Mouse (Mus musculus): ENCODE data around the gene Acsl1. TPM values are rescaled to one million over a fixed set of nuclear protein-coding genes. Genes with fewer than 3 reads are reported as not detected.

Acsl1 gene
- total RNA-seq, 2 experiments from 2014 or later, result 42.2 to 49.0 TPM

- intact Hi-C loops (cut with DNase I), result no loop called here
- no peak for DNase-seq (ENCODE audit: low spot score in 2 of 2)
These were observed 28.7 kb downstream of the Acsl1 start for GRCm38 (mm10) chr8:46499376-46500061.

- no peak for DNase-seq (ENCODE audit: low spot score in 2 of 2)
These were observed 31.7 kb downstream of the Acsl1 start for GRCm38 (mm10) chr8:46502333-46503071.

GRCm38 (mm10) chr8:46503072-46503695, 32.3 kb downstream of the Acsl1 start:
- no peak for DNase-seq (ENCODE audit: low spot score in 2 of 2)
- intact Hi-C loops (cut with DNase I), result no loop called here

More at GRCm38 (mm10) chr8:46502333-46503071, 31.7 kb downstream of the Acsl1 start:
- intact Hi-C loops (cut with DNase I), result no loop called here

- intact Hi-C loops (cut with DNase I), result no loop called here
- DNase-seq (ENCODE audit: low spot score in 2 of 2), result no peak
These were observed 33.4 kb downstream of the Acsl1 start for GRCm38 (mm10) chr8:46504196-46504595.

GRCm38 (mm10) chr8:46508488-46509395, 37.9 kb downstream of the Acsl1 start:
- no peak for DNase-seq (ENCODE audit: low spot score in 2 of 2)
- intact Hi-C loops (cut with DNase I), result no loop called here

GRCm38 (mm10) chr8:46509474-46509873, 38.6 kb downstream of the Acsl1 start:
- intact Hi-C loops (cut with DNase I), result no loop called here
- DNase-seq (ENCODE audit: low spot score in 2 of 2), result no peak

GRCm38 (mm10) chr8:46511336-46511735, 40.5 kb downstream of the Acsl1 start:
- DNase-seq (ENCODE audit: low spot score in 2 of 2), result no peak
- intact Hi-C loops (cut with DNase I), result no loop called here

- DNase-seq (ENCODE audit: low spot score in 2 of 2), result peak in 1 of 2 experiments; percentile 39
- intact Hi-C loops (cut with DNase I), result no loop called here
These were observed 41.7 kb downstream of the Acsl1 start for GRCm38 (mm10) chr8:46512538-46512937.

GRCm38 (mm10) chr8:46514027-46514426, 43.2 kb downstream of the Acsl1 start:
- intact Hi-C loops (cut with DNase I), result no loop called here
- DNase-seq (ENCODE audit: low spot score in 2 of 2), result no peak

GRCm38 (mm10) chr8:46520667-46521066, 49.8 kb downstream of the Acsl1 start:
- no peak for DNase-seq (ENCODE audit: low spot score in 2 of 2)
- intact Hi-C loops (cut with DNase I), result no loop called here

GRCm38 (mm10) chr8:46526098-46526497, 55.3 kb downstream of the Acsl1 start:
- DNase-seq (ENCODE audit: low spot score in 2 of 2), result no peak

GRCm38 (mm10) chr8:46526821-46527220, 56.0 kb downstream of the Acsl1 start:
- no peak for DNase-seq (ENCODE audit: low spot score in 2 of 2)
- intact Hi-C loops (cut with DNase I), result no loop called here

More at GRCm38 (mm10) chr8:46526098-46526497, 55.3 kb downstream of the Acsl1 start:
- intact Hi-C loops (cut with DNase I), result no loop called here

- intact Hi-C loops (cut with DNase I), result no loop called here
- no peak for DNase-seq (ENCODE audit: low spot score in 2 of 2)
These were observed 58.7 kb downstream of the Acsl1 start for GRCm38 (mm10) chr8:46529508-46529907.

GRCm38 (mm10) chr8:46530541-46530940, 59.7 kb downstream of the Acsl1 start:
- intact Hi-C loops (cut with DNase I), result no loop called here
- DNase-seq (ENCODE audit: low spot score in 2 of 2), result no peak

GRCm38 (mm10) chr8:46533926-46534325, 63.1 kb downstream of the Acsl1 start:
- intact Hi-C loops (cut with DNase I), result no loop called here
- DNase-seq (ENCODE audit: low spot score in 2 of 2), result no peak

- intact Hi-C loops (cut with DNase I), result no loop called here
- peak in 1 of 2 experiments; percentile 7 for DNase-seq (ENCODE audit: low spot score in 2 of 2)
These were observed 68.9 kb downstream of the Acsl1 start for GRCm38 (mm10) chr8:46539701-46540100.

- DNase-seq (ENCODE audit: low spot score in 2 of 2), result peak in 1 of 2 experiments; percentile 27
- intact Hi-C loops (cut with DNase I), result no loop called here
These were observed 72.4 kb downstream of the Acsl1 start for GRCm38 (mm10) chr8:46543191-46543590.

- intact Hi-C loops (cut with DNase I), result no loop called here
- no peak for DNase-seq (ENCODE audit: low spot score in 2 of 2)
These were observed 72.8 kb downstream of the Acsl1 start for GRCm38 (mm10) chr8:46543662-46544061.

GRCm38 (mm10) chr8:46545854-46546253, 75.0 kb downstream of the Acsl1 start:
- intact Hi-C loops (cut with DNase I), result no loop called here
- DNase-seq (ENCODE audit: low spot score in 2 of 2), result no peak
